Mouse (Mus musculus): Measurements from ENCODE around the gene Psg16.
"Not testable (repeated sequence)": the region's sequence is repeated elsewhere in the genome, so short reads cannot be mapped to it uniquely, and the experiment has no call there.

Gene Psg16

GRCm38 (mm10) chr7:17055287-17055946 lies 18.4 kb upstream of the Psg16 start:
- DNase-seq (ENCODE audit: low read depth): no peak

GRCm38 (mm10) chr7:17056081-17056581 lies 17.7 kb upstream of the Psg16 start:
- DNase-seq (ENCODE audit: low read depth): peak; percentile 94

GRCm38 (mm10) chr7:17056601-17057523 lies 17.0 kb upstream of the Psg16 start:
- DNase-seq (ENCODE audit: low read depth): peak; percentile 71

GRCm38 (mm10) chr7:17058071-17058689 lies 15.7 kb upstream of the Psg16 start:
- DNase-seq (ENCODE audit: low read depth): peak; percentile 72

- no peak for DNase-seq (ENCODE audit: low read depth)
Observed at GRCm38 (mm10) chr7:17058816-17059462, 14.9 kb upstream of the Psg16 start.

- no peak for DNase-seq (ENCODE audit: low read depth)
Observed at GRCm38 (mm10) chr7:17059463-17059844, 14.4 kb upstream of the Psg16 start.

- peak; percentile 83 for DNase-seq (ENCODE audit: low read depth)
Observed at GRCm38 (mm10) chr7:17060031-17060781, 13.6 kb upstream of the Psg16 start.

- no peak for DNase-seq (ENCODE audit: low read depth)
Observed at GRCm38 (mm10) chr7:17060782-17061605, 12.8 kb upstream of the Psg16 start.

- DNase-seq (ENCODE audit: low read depth): no peak
Observed at GRCm38 (mm10) chr7:17062389-17062788, 11.5 kb upstream of the Psg16 start, which contains the start of gene Hif3a. TSS of gene Hif3a (minus strand) at chr7:17062427.

GRCm38 (mm10) chr7:17062845-17063244 lies 11.0 kb upstream of the Psg16 start:
- no peak for DNase-seq (ENCODE audit: low read depth)

GRCm38 (mm10) chr7:17065620-17066019 lies 8.2 kb upstream of the Psg16 start:
- DNase-seq (ENCODE audit: low read depth): no peak

GRCm38 (mm10) chr7:17066412-17066811 lies 7.4 kb upstream of the Psg16 start:
- peak; percentile 67 for DNase-seq (ENCODE audit: low read depth)

GRCm38 (mm10) chr7:17067000-17067399 lies 6.8 kb upstream of the Psg16 start:
- no peak for DNase-seq (ENCODE audit: low read depth)

GRCm38 (mm10) chr7:17067651-17068050 lies 6.2 kb upstream of the Psg16 start:
- not testable (repeated sequence) for DNase-seq (ENCODE audit: low read depth)

- no peak for DNase-seq (ENCODE audit: low read depth)
Observed at GRCm38 (mm10) chr7:17073513-17073903, 332 bp upstream of the Psg16 start.

GRCm38 (mm10) chr7:17076542-17076941 lies 2.7 kb downstream of the Psg16 start:
- DNase-seq (ENCODE audit: low read depth): no peak

GRCm38 (mm10) chr7:17078076-17078654 lies 4.3 kb downstream of the Psg16 start:
- DNase-seq (ENCODE audit: low read depth): no peak

- no peak for DNase-seq (ENCODE audit: low read depth)
Observed at GRCm38 (mm10) chr7:17082766-17083165, 8.9 kb downstream of the Psg16 start.

- no peak for DNase-seq (ENCODE audit: low read depth)
Observed at GRCm38 (mm10) chr7:17087731-17088130, 13.9 kb downstream of the Psg16 start.

GRCm38 (mm10) chr7:17090058-17090585 lies 16.3 kb downstream of the Psg16 start:
- no peak for DNase-seq (ENCODE audit: low read depth)

All from c-Kit-positive CD71-positive TER-119-negative erythroid progenitor cells, embryonic 14.5 days (primary cell).